Mouse (Mus musculus) right cerebral cortex, postnatal 14 days (tissue): Measurements from ENCODE around the gene Ltbp1.
"Not testable (repeated sequence)": the region's sequence is repeated elsewhere in the genome, so short reads cannot be mapped to it uniquely, and the experiment has no call there.

Source experiments
- DNase-seq: peaks from one replicate; pipeline ENCODE4 v3.0.0; 2022

Ltbp1 gene

DNA sequence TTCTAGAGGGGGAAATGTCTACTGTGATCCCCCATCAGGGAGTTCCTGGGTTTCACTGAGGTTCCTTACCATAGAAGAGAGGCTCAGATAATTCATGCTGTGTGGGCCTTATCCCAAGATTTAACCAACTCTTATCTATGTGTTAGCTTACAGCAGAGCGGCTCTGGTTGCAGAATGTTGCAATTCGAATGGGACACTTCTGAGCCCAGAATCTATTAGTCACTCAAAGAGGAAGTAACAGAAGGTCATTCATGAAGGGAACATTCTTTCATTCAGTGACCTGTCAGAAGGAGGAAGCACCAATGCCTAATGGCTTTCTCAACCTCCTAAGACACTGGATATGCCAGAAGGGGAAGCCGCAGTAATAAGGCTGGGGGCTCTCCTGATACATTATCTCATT lies 114.1 kb downstream of the Ltbp1 start:
- no peak for DNase-seq

DNA sequence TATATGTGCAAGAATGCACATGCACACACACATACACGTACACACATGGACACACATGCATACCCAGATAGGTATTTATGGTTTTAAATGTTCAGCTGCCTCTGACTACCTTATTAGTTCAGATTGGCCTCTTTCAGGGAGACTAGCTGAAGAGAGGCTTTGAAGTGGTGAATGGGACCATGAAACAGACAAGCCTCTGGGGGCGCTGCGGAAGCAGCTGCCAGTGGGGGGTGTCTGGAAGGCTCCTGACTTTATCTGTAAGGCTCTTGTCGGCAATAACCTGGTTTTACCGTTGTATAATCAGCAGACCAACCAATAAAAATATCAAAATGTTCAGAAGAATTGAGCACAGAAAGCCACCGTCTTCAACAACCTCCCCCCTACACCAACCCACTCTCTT lies 114.7 kb downstream of the Ltbp1 start:
- DNase-seq = no peak

DNA sequence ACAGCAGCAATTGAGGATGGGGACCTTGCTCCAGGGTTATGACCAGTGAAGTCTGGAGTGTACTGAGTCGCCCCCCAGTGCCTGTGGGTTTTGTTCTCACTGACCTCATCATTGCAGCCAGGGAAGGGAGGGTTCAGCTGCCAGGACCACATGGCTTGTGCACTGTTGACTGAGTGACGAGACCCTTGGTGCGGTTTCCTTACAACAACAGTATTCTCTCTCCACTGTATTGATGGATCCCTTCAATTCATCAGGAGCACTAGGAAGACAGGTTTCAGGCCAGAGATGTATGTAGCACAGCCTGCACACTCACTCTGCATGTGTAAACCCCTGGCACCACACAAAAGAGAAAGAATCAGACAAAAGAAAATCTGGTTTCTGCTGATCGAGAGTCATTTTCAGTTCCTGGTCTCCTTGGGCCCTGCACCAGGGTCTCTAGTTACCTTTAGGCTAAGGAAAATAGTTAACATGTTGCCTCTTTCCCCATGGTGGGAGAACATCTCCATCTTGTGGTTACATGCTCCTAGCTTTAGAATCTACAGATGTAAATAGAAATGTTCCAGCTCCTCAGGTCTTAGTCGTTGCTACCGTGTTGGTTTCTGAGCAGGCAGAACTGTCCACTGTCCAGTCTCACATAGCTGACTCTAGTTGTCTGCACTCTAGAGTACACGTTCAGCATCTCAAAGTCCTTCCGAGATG lies 117.4 kb downstream of the Ltbp1 start:
- DNase-seq = no peak

DNA sequence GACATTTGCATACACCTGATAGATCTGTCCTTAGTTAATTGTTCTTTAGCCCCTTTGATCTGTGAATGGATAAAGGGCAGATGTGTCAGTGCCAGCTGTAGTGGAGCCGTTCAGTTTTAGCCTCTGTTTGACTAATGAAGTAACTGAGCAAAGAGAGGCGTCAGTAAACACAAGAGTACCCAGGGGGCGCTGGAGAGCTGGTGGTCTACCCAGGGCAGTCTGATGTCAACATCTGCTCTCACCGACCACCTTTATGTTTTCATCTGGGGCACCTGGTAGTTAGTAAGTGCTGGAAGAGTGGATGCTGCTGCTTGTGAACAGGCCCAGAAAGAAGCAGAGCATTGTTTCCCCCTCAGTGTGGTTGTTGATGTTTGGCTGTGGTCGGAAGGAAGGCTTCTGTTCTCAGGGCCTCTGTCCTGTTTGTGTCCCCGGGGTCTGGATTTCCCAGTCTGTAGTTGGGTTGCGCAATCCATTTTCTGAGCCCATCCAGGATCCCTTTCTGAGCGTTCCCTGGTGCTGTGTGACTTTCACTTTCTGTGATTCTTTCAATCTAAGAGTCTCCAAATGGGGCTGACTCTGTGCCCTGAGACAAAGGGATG lies 123.1 kb downstream of the Ltbp1 start:
- peak; percentile 25 for DNase-seq

DNA sequence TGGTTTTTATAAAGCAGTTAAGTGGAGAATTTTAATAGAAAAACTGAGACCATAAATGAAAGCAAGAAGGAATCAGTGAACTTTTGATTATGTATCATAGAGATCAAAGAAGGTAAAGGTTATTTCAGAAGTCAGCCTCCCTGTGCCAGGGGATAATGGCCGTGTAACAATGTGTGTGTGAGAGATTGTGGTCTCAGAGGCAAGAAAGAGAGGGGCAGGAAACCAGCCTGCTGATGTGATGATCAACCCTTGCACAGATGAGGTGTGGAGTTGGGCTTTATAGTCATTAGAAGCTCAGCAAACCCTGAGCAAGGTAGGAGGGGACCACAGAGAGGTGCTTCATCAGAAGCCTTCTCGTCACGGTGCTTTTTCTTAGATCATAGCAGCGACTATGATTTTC lies 128.6 kb downstream of the Ltbp1 start:
- no peak for DNase-seq

DNA sequence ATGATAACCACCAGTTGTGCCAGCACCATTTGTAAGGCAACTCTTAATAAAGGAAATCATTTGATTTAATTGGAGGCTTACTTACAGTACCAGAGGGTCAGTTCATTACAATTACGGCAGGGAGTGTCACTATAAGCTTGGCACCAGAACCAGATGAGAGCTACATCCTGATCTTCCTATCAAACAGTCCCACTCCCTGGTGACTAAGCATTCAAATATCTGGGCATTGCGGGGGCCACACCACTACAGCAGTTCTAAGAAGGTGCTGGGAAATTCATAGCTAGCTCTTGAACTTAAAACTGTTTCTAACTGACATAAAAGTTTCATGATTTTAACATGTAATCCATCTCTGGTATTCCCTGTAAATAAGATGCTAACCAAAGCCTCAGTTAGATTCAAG lies 134.4 kb downstream of the Ltbp1 start:
- DNase-seq = no peak

DNA sequence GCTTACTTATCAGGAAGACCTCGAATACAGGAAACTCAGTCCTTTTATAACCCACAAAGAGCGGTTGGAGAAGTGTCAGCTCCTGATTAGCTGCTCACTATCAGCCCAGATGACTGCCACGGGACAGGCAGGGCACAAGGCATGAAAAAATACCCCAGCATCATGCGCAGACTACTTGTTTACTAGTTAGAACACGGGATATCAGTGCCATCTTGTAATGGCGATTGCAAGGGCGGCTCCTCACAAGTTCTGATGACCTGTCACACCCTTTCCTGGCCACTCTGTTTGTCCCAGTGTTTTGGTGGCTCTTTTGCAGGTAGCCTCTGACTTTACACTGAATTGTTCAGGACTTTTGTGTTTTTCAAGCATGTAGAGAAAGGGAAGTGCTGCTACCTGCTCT lies 137.5 kb downstream of the Ltbp1 start:
- not testable (repeated sequence) for DNase-seq

DNA sequence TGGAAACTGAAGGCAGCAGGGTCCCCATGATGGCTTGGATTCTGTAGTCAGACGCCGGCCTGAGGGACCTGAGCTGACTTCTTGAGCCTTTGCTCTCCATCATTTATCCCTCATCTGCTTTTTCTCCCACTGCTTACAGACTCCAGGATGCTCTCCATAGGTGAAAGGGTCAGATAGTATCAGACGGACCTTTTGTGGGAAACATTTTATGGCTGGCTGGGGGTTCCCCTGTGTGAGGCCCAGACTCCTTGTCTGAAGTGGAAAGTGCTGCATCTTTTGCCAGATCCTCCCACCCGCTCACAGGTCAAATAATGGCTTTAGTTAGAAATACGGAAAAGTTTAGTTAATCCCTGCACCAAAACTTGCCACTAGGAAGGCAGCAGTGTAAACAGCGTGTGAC lies 138.6 kb downstream of the Ltbp1 start:
- DNase-seq = no peak

DNA sequence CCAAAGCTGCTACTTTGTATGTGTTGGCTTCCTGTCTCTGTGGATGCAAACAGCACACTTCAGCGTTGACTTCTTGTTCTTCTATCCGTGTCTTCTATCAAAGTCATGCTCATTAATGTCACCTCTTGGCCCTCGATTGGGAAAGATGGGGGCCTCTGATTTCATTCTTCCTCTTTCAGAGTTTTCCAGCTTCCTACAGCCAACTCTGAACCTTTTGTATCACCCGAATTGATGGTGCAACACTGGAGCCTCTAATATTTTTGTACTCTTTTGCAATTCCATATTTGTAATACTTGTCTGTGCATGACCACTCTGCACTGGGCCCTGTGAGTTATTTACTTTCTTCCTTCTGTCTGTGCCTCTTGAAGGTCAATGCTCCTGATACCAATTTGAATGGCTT lies 141.8 kb downstream of the Ltbp1 start:
- no peak for DNase-seq

DNA sequence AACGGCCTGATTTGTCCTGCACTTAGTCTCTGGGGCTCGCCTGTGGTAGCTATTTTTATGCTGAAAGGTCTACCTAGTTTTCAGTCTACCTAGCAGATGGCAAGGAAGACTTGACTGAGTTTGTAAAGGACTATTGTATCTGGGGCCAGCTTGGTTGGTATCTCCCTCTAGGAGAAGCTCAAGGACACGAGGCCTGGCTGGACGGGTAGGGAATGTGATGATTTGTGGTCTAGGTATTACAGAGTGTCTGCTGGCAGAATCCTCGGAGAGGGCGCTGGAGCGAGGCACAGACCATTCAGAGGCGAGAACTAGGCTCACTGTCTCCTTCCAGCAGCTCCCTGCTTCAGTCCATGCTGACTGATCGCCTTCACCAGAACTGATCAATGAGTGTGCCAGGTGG lies 146.4 kb downstream of the Ltbp1 start:
- DNase-seq = no peak

DNA sequence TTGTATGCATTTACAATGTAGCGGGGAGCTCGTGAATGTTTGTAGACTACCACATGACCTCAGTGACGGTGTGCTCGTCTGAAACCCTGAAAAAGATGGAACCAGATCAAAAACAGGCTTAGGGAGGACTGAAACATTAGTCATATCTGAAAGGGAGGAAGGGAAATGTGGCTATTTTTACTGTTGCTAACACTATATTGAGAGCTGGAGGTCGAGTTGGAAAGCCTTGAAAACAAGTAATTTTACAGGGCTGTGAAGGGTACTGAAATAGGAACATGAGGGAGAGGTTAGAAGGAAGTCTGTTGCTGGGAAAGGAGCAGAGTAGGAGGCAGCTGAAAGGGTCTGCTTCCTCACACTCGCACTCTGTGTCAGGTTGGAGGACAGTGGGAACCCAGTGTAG lies 147.7 kb downstream of the Ltbp1 start:
- no peak for DNase-seq

DNA sequence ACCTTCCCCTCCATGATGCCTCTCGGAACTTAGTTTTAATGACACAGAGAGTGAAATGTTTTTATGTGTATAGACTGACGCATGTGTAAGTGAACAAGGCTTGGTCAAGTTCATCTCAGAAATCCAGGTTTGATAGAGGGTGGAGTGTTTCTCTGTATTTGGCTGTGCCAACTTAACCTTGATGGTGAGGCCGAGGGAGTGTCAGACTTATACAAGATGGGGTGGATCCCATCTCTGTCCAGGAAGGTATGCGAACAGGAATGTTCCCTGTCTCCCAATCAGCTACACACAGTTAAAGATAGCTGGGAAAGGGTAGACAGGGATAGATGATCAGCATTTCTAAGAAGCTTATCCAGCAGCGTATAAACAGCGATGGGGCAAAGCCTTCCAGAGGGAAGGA lies 153.0 kb downstream of the Ltbp1 start:
- no peak for DNase-seq

DNA sequence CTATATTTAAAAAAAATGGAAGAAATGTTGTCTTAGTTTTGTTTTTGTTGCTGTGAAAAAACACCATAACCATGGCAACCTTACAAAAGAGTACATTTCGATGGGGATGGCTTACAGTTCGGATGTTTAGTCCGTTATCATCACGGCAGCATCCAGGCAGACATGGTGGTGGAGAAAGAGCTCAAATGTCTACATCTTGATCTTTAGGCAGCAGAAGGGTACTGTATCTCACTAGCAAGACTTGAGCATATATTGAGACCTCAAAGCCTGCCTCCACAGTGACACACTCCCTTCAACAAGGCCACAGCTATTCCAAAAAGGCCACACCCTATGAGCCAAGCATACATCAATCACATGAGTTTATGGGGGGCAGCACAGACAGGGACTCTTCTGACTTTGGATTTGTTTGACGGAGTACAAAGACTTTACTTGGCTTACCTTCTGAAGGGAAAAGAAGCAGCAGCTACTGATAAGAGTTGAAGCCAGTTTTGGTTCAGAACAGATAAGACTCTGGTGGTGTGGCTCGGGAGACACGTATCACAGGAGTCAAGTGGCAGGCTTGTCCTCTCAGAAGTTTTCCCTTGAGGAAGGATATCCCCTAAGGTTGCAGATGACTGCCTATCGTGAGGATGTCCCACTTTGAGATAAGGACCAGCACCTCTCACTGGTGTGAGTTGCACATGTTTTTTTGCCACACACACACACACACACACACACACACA lies 153.9 kb downstream of the Ltbp1 start:
- DNase-seq = no peak

DNA sequence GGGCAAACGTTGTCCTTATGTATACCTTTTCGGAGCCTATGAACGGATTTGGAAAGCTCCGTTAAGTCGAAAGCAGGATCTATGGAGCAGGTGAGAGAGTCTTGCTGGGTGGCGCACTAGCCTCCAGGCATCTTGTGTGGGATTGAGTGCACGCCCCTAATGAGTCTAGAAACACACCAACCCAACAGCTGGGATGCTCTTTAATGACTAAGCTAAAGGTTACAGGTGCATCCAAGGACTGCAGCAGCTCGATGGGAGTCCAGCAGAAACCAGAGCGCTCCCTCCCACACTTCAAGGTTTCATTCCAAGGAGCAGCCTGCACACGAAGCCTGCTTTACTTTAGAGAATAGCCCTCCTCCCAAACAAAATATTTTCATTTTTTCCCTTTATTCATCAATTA lies 155.7 kb downstream of the Ltbp1 start:
- no peak for DNase-seq

DNA sequence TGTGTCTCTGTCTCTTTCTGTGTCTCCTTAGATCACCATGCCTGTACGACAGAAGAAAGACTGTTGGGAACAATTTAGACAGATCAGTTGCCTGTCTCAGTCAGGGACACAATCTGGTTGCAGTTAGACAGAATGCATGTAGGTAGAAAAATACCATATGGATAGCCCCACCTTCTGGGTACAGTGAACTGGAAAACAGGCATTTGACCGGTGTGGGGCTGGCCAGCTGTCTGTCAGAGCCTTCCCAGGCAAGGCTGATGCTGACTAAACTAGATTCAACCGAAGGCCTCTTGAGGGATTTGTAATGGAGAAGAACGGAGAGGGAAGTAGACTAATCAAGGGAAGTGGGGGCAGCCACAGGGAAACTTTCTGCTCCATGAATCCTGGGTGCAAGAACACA lies 156.6 kb downstream of the Ltbp1 start:
- DNase-seq = no peak

DNA sequence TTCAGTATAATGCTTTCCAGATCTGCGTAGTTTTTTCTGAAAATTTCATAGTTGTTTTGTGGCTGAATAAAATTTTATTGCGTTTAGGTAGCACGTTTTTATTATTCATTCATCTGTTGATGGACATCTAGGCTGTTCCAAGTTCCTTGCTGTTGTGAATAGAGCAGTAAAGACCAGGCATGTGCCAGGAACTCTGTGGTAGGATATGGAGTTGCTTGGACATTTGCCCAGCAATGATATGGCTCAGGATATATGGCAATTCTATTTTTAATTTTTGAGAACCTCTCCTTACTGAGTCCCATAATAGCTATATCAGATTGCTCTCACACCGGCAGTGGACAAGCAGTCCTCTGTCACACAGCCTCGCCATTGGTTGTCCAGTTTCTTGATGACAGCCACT lies 159.2 kb downstream of the Ltbp1 start:
- no peak for DNase-seq

DNA sequence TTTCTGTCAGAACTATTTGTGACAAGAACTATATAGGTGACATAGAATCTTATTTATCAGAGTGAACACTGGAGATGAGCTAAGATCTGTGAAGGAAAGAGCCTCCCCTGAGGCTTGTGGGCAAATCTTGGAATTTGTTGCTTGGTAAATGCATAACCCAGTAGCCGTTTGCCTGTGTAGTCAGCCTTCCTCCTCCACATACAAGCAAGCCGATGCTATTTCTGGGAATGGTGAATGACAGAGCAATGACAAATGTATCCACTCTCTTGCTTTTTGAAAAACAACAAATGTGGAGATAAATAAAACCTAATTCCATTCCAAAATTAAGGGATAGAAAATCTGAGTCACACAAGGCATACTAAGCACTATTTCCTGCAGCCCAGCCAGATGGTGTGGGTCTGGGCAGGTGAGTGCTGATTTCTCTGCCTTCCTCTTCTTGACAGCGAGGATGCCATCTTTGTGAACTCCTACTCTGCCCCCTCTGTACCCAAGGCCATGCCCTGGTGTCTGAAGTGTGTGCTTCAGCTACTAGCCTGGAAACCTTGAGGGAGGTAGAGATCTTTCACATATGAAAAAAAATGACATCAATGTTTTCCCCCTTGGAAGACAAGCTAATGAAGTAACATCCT lies 163.3 kb downstream of the Ltbp1 start:
- DNase-seq = no peak

DNA sequence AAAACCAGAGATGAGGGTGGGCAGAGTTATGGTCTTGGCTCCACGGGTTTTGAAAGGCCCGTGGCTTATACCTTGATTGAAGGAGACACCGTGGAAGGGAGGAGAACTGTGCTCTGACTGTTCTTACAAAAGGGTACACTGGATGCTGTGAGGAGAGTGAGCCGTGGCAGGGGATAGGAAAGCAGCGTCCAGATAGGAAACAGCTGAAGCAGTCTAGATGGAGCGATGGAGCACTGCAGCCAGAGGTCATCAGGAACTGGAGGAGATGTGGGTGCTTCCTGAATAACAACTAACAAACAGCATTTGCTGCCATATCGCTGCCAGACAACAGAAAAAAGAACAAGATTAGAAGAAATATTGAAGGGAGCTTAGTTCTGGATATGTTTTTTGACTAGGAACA lies 166.3 kb downstream of the Ltbp1 start:
- no peak for DNase-seq

DNA sequence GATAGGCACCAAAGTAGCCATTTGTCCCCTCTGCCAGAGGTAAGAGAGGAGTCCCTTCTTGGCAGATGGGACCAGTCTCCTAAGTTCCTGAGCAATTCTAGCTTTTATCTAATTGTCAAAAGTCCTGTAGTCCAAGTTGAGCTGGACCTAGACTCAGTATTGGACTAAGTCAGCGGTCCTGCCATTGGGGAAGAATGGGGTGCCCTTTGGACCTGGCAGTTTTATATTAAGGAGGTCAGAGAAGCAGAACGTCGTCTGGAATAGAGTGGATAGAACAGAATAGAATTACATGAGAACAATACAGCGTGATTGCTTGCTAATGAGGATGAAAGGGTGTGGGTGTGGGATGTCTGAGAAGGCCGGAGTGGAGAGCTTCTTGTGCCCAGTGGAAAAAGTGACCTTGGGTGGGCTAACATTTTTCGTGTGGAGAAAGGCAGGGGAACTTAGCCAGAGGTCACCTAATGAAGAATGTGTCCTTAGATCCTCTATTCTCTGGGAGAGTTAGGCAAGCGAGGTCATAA lies 167.4 kb downstream of the Ltbp1 start:
- DNase-seq = no peak

DNA sequence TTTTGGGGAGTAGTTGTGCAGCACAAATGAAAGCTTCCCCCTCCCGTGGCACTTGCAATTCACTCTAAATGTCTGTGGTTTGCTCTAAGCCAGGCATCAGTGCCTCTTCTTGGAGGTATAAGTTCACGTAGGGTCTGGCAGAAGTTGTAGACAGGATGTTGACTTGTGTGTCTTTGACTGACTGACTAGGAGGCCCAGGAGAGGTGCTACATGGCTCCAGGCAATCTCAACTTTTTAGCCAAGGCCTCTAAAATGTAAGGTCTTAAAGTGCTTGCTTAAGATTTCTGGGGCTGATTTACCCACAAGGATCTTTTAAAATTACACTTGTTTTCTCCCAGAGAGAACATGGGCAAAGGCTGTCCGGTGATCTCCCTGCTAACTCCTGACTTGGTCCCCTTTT lies 169.1 kb downstream of the Ltbp1 start:
- no peak for DNase-seq

DNA sequence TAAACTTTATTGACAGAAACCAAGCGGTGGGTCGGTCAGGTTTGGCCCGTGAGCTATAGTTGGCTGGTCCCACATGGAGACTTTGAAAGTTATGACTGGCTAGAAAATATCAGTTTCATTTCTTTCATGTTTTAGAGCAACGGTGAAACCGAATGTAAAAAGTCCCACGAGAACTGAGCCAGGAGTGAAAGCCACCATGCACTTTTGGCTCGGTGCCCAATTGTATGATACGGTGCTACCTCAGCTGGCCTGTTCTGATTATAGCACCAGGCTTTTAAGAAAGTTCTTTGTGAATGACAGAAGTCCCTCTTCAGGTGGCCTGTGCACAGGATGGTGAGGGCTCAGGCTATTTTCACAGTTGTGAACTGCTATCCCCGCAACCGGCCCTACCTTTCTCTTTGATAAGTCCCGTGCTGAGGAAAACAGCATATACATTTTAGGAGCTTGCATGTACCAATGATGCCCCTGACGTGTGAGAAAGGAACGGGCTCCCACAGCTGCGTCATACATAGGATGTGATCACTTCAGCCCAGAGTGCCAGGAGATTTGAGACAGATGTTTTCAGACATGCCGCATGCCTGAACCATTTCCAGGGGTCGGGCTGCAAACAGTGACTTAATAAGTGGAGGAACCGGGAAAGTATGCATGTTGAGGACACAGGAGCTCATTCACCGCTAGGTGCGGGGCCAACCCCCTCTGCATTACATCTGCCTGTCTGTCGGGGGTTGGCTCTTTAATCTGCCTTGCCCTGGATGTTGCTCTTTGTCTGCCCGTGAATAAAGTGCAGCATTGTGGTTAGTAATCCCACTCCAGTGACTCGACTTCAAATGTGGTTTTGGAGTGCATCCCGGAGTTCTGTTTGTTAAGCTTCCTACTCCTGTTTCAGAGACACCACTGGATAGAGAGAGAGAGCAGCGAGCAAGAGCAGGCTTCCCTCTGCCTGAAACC lies 172.8 kb downstream of the Ltbp1 start:
- no peak for DNase-seq

DNA sequence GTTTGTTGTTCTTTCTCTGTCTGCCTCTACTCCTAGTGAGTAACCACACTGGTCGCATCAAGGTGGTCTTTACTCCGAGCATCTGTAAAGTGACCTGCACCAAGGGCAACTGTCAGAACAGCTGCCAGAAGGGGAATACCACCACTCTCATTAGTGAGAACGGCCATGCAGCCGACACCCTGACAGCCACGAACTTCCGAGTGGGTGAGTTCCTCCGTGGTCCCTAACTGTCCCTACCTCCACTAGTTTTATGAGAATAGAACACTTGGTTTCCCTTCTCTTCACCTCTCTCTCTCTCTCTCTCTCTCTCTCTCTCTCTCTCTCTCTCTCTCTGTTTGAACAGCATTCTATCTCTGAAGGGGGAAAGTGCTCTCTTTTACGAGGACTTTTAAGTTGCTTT lies 173.6 kb downstream of the Ltbp1 start:
- no peak for DNase-seq

DNA sequence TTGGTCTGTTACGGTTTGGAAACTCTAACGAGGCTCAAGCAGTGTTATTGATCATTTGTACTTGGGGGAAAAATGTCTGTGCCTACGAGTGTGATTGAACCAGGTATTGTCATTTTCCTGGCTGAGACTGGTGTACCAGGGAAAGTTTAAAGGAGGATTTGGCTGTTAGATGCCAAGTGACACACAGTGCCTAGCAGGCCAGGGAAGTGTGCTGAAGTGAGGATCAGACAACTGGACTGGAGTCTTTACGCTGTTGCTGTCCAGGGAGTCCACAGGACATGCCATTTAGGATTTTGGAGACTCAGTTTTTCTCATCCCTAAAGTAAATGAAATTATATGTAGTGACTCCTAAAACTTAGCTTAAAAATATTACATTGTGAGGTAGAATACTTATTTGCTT lies 174.9 kb downstream of the Ltbp1 start:
- no peak for DNase-seq
